Mouse (Mus musculus) macrophage (primary cell): ENCODE measurements around the gene Gja5. TPM values are rescaled to one million over a fixed set of nuclear protein-coding genes. Genes with fewer than 3 reads are reported as not detected.

Source experiments
- H3K27ac ChIP-seq: fragments of 350-480 bp; formaldehyde crosslinking; 2 replicates; pipeline ENCODE4 v1.9.0; 2021
- H3K36me3 ChIP-seq: fragments of 350-480 bp; formaldehyde crosslinking; 2 replicates; pipeline ENCODE4 v1.9.0; 2021; ENCODE audit errors: inconsistent target
- H3K4me3 ChIP-seq: fragments of 350-480 bp; formaldehyde crosslinking; 2 replicates; pipeline ENCODE4 v1.9.0; 2021; ENCODE audit errors: inconsistent target
- H3K79me2 ChIP-seq: fragments of 350-480 bp; formaldehyde crosslinking; 2 replicates; pipeline ENCODE4 v1.9.0; 2021; ENCODE audit errors: inconsistent target
- WGBS: methylation state at CpG from one replicate; pipeline ENCODE4 v1.1.7; 2026; ENCODE audit warnings: inconsistent platforms; ENCODE audit not compliant: missing documents; 5-methylcytosine and 5-hydroxymethylcytosine counted together
- polyA plus RNA-seq: library from polyadenylated mRNA; stranded (reverse); fragments of 250-400 nt; gene quantifications from 3 replicates; pipeline ENCODE4 v1.2.4, GENCODE M21; 2018; ENCODE audit warnings: inconsistent platforms

Gene Gja5
- polyA plus RNA-seq, 1 experiment from 2014 or later: not detected

DNA sequence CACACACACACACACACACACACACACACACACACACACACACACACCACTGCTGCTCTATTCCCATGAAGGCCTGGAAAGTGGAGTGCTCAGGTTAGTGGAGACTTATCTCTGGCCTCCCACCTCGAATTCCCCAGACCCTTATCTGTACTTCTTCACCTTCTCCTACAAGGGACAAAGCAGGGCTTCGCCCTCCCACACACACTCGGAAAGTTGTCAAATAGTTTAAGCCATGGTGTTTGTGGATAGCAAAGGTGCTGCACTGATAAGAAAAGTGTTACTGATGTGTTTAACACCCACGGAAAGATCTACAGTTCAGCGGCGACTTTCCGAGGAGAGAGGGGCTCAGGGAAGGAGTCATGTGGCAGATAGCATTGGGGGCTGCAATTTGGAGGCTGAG, 66.5 kb downstream of the Gja5 start:
- WGBS: 57% methylated on average over 7 of the region's 7 CpGs
- Histone ChIP-seq H3K27ac (no peak overlapping the region), H3K79me2 (no peaks in the 10 kb centered on the region), H3K36me3 (no peaks in the 10 kb centered on the region), H3K4me3 (no peak overlapping the region)

DNA sequence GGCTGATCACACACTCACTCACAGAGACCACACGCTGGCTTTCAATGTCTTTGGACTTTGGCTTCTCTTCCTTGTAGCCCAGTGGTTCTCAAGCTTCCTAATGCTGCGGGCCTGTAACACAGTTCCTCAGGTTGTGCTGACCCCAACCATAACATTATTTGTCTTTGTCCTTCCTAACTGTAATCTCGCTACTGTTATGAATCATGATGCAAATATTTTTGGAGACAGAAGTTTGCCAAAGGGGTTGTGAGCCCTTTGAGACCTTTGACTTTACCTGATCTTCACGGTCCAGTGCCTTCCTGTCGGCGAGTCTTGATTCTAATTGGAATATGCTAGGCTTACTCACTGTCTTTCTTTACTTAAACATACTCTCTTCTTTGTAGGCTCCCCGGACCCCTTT, 70.0 kb downstream of the Gja5 start:
- Histone ChIP-seq H3K4me3 (no peak overlapping the region), H3K27ac (no peak overlapping the region), H3K36me3 (no peaks in the 10 kb centered on the region), H3K79me2 (no peaks in the 10 kb centered on the region)
- WGBS: 92% methylated on average over 7 of the region's 7 CpGs

- Histone ChIP-seq H3K27ac (no peak overlapping the region), H3K36me3 (no peaks in the 10 kb centered on the region), H3K4me3 (no peak overlapping the region), H3K79me2 (no peaks in the 10 kb centered on the region)
- WGBS: 95% methylated on average over 10 of the region's 10 CpGs
Observed at GRCm38 (mm10) chr3:96975628-96976027, 71.1 kb downstream of the Gja5 start.

DNA sequence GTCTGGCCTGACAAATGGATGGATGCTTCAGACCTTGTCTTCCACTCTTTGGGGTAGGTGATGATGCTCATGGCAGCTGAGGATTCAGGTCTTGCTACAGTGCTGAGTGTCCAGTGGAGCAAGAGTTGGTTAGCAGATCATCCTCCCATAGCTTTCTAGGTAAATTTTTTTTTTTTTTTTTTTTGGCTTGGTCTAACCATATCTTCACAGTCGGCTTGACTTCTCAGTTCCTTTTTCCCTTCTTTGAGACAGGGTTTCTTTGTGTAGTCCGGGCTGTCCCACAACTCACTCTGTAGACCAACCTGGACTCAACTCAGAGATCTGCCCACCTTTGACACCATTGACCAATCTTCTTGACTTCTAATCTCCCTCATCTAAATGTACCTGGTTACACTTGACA, 73.0 kb downstream of the Gja5 start:
- 68% methylated on average over 2 of the region's 2 CpGs for WGBS
- H3K79me2 ChIP-seq: no peaks in the 10 kb centered on the region
- H3K27ac ChIP-seq: no peak overlapping the region
- no peak overlapping the region for H3K4me3 ChIP-seq
- H3K36me3 ChIP-seq: no peaks in the 10 kb centered on the region

GRCm38 (mm10) chr3:96978469-96978868, 74.0 kb downstream of the Gja5 start:
- 82% methylated on average over 6 of the region's 6 CpGs for WGBS
- Histone ChIP-seq H3K36me3 (no peaks in the 10 kb centered on the region), H3K27ac (no peak overlapping the region), H3K4me3 (no peak overlapping the region), H3K79me2 (no peaks in the 10 kb centered on the region)

DNA sequence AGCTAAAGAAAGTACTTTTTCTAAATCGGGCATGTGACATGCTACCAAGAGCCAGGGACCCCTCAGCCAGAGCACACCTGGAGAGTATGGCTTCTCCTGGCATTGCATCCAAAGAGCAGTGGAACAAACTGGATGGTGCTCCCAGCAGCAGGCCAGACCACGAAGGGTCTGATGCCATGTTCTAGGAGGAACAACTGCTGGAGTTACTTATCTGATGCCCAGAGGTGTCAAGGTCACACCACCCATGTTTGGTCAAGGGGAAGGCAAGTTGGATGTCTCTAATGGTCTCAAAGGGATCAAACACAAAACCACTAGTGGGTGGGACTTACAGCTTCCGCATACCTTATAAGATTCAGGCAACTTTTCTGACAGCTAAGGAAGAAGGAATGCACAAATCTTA, 74.5 kb downstream of the Gja5 start:
- Histone ChIP-seq H3K36me3 (no peaks in the 10 kb centered on the region), H3K79me2 (no peaks in the 10 kb centered on the region), H3K4me3 (no peak overlapping the region), H3K27ac (no peak overlapping the region)
- WGBS: 90% methylated on average over 3 of the region's 3 CpGs

DNA sequence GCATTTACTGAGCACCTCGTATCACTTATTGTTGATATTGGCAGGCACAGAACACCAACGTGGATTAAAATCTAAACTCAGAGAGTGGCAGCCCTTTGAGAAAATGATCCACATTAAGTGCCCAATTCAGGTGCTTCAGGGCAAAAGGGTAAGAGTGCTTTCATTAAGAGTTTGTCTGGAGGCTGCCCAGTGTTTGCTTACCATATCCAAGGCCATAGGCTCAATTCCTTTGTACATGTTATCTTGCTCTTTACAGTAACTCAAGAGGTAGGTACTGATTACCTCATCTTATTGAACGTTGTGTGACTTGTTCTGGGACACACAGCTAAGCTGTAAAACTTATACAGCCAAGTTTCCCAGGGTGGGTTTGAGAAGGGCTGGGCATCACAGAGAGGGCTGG, 77.3 kb downstream of the Gja5 start:
- 95% methylated on average over 3 of the region's 3 CpGs for WGBS
- H3K27ac ChIP-seq: no peak overlapping the region

DNA sequence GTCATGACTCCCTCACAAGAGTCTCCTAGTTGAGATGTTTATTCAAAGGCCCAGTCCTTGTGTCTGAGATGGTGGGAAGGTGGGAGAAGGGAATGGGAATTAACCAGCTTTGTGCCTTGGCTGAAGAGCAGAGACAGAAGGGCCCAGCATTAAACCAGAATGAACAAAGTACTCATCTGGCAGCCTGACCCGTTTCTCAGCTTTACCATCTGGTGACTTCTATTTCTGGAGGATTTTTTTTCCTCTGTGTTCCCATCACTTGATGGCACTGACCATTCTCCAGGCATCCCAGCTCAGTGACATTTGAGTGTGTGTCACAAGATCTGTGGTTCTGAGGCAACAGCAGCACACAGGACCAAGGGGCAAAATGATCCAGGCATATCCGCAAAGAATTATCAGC, 78.2 kb downstream of the Gja5 start:
- Histone ChIP-seq H3K27ac (no peak overlapping the region), H3K4me3 (no peak overlapping the region), H3K36me3 (no peaks in the 10 kb centered on the region), H3K79me2 (no peaks in the 10 kb centered on the region)
- WGBS: 97% methylated on average over 2 of the region's 2 CpGs

More for the DNA sequence above, 77.3 kb downstream of the Gja5 start:
- Histone ChIP-seq H3K79me2 (no peaks in the 10 kb centered on the region), H3K4me3 (no peak overlapping the region), H3K36me3 (no peaks in the 10 kb centered on the region)

GRCm38 (mm10) chr3:96992526-96992925, 88.0 kb downstream of the Gja5 start:
- H3K79me2 ChIP-seq: no peaks in the 10 kb centered on the region
- H3K36me3 ChIP-seq: no peaks in the 10 kb centered on the region
- no peak overlapping the region for H3K4me3 ChIP-seq
- WGBS: 94% methylated on average over 3 of the region's 3 CpGs
- no peak overlapping the region for H3K27ac ChIP-seq

DNA sequence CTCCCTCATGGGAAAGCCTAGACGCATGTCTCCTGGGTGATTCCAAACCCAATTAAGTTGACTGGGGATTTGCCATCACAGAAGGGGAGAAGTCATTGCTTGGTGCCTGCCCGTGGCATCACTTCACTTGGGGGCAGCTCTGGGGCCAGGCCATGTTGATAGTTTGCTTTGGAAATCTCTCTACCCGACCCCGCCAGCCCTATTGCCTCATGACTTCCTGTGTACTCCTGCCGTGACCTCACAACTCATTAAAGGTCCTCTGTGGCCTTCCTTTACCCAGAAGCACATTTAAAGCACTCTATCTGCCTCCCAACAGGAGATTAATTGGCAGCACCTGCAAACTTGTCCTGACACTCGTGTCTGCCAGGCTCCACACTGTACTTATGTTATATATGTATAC, 93.3 kb downstream of the Gja5 start:
- no peaks in the 10 kb centered on the region for H3K79me2 ChIP-seq
- 22% methylated on average over 6 of the region's 6 CpGs for WGBS
- no peak overlapping the region for H3K4me3 ChIP-seq
- H3K36me3 ChIP-seq: no peaks in the 10 kb centered on the region
- H3K27ac ChIP-seq: no peak overlapping the region

GRCm38 (mm10) chr3:97003111-97003510, 98.6 kb downstream of the Gja5 start:
- no peak overlapping the region for H3K27ac ChIP-seq
- WGBS: 87% methylated on average over 10 of the region's 10 CpGs
- no peaks in the 10 kb centered on the region for H3K36me3 ChIP-seq
- H3K4me3 ChIP-seq: no peak overlapping the region
- H3K79me2 ChIP-seq: no peaks in the 10 kb centered on the region

DNA sequence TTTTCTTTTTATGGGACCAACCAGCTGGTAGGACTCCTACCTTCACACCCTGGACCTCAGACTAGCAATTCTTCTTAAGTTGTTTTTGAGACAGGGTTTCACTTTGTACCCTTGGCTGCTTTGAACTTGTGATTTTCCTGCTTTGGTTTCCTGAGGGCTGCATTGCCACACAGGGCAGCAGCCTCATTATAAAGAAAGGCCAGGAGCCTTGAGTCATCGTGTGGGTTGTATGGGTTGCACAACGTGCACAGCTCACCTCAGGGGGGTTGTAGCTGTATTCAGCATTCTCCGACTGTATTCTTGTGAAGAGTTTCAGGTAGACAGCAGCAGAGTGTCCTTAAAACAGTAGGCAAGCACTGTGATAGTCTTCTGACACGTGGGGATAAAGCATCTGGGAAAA, 100.0 kb downstream of the Gja5 start:
- WGBS: 30% methylated on average over 4 of the region's 4 CpGs
- no peak overlapping the region for H3K4me3 ChIP-seq
- H3K27ac ChIP-seq: no peak overlapping the region
- no peaks in the 10 kb centered on the region for H3K79me2 ChIP-seq
- no peaks in the 10 kb centered on the region for H3K36me3 ChIP-seq

GRCm38 (mm10) chr3:97007010-97007448, 102.5 kb downstream of the Gja5 start:
- no peak overlapping the region for H3K4me3 ChIP-seq
- H3K27ac ChIP-seq: no peak overlapping the region
- no peaks in the 10 kb centered on the region for H3K36me3 ChIP-seq
- no peaks in the 10 kb centered on the region for H3K79me2 ChIP-seq
- WGBS: 91% methylated on average over 3 of the region's 3 CpGs

- Histone ChIP-seq H3K79me2 (no peaks in the 10 kb centered on the region), H3K4me3 (no peak overlapping the region), H3K27ac (no peak overlapping the region), H3K36me3 (no peaks in the 10 kb centered on the region)
- 94% methylated on average over 5 of the region's 5 CpGs for WGBS
Observed at GRCm38 (mm10) chr3:97025226-97025625, 120.7 kb downstream of the Gja5 start.

GRCm38 (mm10) chr3:97032053-97032496, 127.6 kb downstream of the Gja5 start:
- no peak overlapping the region for H3K4me3 ChIP-seq
- WGBS: 11% methylated on average over 10 of the region's 10 CpGs
- no peak overlapping the region for H3K27ac ChIP-seq
- no peaks in the 10 kb centered on the region for H3K79me2 ChIP-seq
- H3K36me3 ChIP-seq: no peaks in the 10 kb centered on the region

- Histone ChIP-seq H3K27ac (no peak overlapping the region), H3K79me2 (no peaks in the 10 kb centered on the region), H3K4me3 (no peak overlapping the region), H3K36me3 (no peaks in the 10 kb centered on the region)
- whole genome bisulfite sequencing: 26% methylated on average over 3 of the region's 3 CpGs
Observed at GRCm38 (mm10) chr3:97035558-97035957, 131.1 kb downstream of the Gja5 start.
